Mouse (Mus musculus) limb, embryonic 12.5 days (tissue): ENCODE measurements around the gene Abcb10. TPM values are rescaled to one million over a fixed set of nuclear protein-coding genes. Genes with fewer than 3 reads are reported as not detected.

Experiments used
- ATAC-seq: fragments of 200-750 bp; cut with Nextera tagmentation; 2 replicates; pipeline ENCODE4 v1.8.0; 2017; ENCODE audit warnings: low read depth, moderate TSS enrichment; ENCODE audit not compliant: insufficient number of reproducible peaks, insufficient read depth, low FRiP score, low TSS enrichment
- H3K27ac ChIP-seq: fragments of 300-500 bp; sonication (generic); 2 replicates; pipeline ENCODE4 v1.5.1; 2016; ENCODE audit warnings: mild to moderate bottlenecking, moderate library complexity
- H3K27me3 ChIP-seq: fragments of 300-500 bp; sonication (generic); 2 replicates; pipeline ENCODE4 v1.6.1; 2016; ENCODE audit warnings: mild to moderate bottlenecking, moderate library complexity
- H3K36me3 ChIP-seq: fragments of 300-500 bp; sonication (generic); 2 replicates; pipeline ENCODE4 v1.6.1; 2016; ENCODE audit warnings: mild to moderate bottlenecking, moderate library complexity
- H3K4me1 ChIP-seq: fragments of 300-500 bp; sonication (generic); replicated peaks from 2 replicates; pipeline ENCODE4 v1.6.1; 2016
- H3K4me2 ChIP-seq: fragments of 300-500 bp; sonication (generic); 2 replicates; pipeline ENCODE4 v1.6.1; 2016; ENCODE audit warnings: mild to moderate bottlenecking, moderate library complexity
- H3K4me3 ChIP-seq: fragments of 300-500 bp; sonication (generic); replicated peaks from 2 replicates; pipeline ENCODE4 v1.5.1; 2016; ENCODE audit warnings: mild to moderate bottlenecking
- H3K9ac ChIP-seq: fragments of 300-500 bp; sonication (generic); replicated peaks from 2 replicates; pipeline ENCODE4 v1.6.1; 2016; ENCODE audit warnings: mild to moderate bottlenecking, moderate library complexity
- H3K9me3 ChIP-seq: fragments of 300-500 bp; sonication (generic); 2 replicates; pipeline ENCODE4 v1.6.1; 2016; ENCODE audit warnings: mild to moderate bottlenecking, moderate library complexity
- WGBS: fragments of 180-500 bp; shearing (Covaris S2); methylation state at CpG from one replicate; pipeline ENCODE4 v1.1.7; 2016; 5-methylcytosine and 5-hydroxymethylcytosine counted together
- polyA plus RNA-seq: library from polyadenylated mRNA; unstranded; fragments of >200 nt; fragmentation: Nextera tagmentation; extraction: Ambion mirVana; gene quantifications from 2 replicates; pipeline ENCODE4 v1.2.1, GENCODE M21; 2016

Abcb10 gene
- polyA plus RNA-seq, 1 experiment from 2014 or later = 21.6 TPM

DNA sequence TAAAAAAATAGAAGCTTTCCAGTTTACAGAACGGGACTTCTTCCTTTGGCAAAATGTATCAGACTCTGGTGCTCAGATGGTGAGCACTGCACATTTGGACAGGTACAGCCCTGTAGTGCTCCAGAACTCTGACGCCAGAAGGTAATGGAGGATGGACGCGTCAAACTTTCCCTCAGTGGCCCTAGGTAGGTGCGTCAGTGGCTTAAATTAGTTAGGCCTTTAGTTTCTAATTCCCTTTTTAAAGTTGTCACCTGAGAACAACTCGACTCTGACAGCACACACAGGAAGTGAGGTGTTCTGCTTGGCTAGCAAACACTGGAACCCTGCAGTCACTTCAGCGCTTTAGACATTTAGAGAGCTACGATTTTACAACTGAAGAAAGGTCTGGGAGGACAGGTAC is 29.2 kb downstream of the Abcb10 start:
- H3K27ac ChIP-seq = no peak overlapping the region
- peaks cover 49% of the 10 kb centered on the region for H3K36me3 ChIP-seq
- 85% methylated on average over 8 of the region's 8 CpGs for WGBS
- H3K9ac ChIP-seq = no peak overlapping the region
- H3K9me3 ChIP-seq = no peaks in the 10 kb centered on the region
- peaks cover 6% of the 10 kb centered on the region; the same call in 1 of the 2 replicates for H3K4me1 ChIP-seq
- no peak overlapping the region for H3K4me3 ChIP-seq
- no peaks in the 10 kb centered on the region for H3K27me3 ChIP-seq
- H3K4me2 ChIP-seq = no peak overlapping the region
- ATAC-seq = no peak

DNA sequence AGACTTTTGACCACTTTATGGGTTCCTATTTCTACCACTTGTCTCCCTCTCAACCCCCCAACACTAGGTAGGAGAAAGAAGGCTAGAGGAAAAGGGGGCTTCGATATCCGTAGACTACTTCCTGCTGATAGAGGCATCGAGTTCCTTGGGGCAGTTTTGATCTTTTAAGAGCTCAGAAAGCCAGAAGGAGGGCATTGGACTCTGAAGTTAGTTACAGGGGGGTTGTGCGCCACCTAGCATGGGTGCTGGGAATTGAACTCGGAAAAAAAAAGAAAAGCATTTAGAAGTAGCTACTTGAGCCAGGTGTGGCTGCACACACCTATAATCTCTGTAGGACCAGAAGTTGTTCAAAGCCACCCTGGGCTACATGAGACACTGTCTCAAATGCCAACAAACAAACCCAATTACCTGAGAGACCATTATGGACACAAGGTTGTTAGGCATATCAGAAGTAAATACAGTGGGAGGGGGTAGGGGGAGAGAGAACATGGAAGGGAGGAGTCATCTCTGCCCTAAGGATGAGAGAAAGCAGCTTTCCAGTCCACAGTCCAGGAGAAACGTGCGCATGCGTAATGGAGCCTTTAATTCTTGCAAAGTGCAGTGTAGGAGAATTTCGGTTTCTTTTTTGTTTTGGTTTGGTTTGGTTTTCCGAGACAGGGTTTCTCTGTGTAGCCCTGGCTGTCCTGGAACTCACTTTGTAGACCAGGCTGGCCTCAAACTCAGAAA is 32.7 kb downstream of the Abcb10 start:
- H3K27ac ChIP-seq = no peak overlapping the region
- peaks cover 13% of the 10 kb centered on the region for H3K4me1 ChIP-seq
- 31% methylated on average over 10 of the region's 10 CpGs for WGBS
- H3K4me3 ChIP-seq = peak overlapping the region; percentile 96
- no peaks in the 10 kb centered on the region for H3K27me3 ChIP-seq
- H3K9me3 ChIP-seq = no peaks in the 10 kb centered on the region
- ATAC-seq = no peak
- H3K9ac ChIP-seq = peak overlapping the region; percentile 84
- peaks cover 41% of the 10 kb centered on the region for H3K36me3 ChIP-seq
- peak overlapping the region; percentile 96 for H3K4me2 ChIP-seq

DNA sequence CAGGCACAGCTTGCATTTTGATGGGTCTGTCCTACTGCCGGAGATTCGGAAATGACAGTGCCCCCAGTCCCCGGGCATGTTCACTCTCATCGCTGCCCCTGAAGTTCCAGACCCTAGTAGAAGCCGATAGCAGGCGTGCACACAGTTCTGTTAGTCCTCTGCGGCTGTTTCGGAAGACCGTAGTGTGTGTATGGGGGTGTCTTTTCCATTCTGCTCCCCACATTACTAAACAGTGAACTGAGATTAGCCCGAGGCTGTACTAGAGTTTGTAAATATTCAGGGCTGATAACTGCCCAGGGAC is 33.3 kb downstream of the Abcb10 start:
- Histone ChIP-seq H3K36me3 (peaks cover 42% of the 10 kb centered on the region), H3K4me2 (peak overlapping the region; percentile 96), H3K4me3 (peak overlapping the region; percentile 96), H3K9ac (peak overlapping the region; percentile 84), H3K4me1 (peaks cover 13% of the 10 kb centered on the region), H3K27ac (peak overlapping the region; percentile 86), H3K27me3 (no peaks in the 10 kb centered on the region), H3K9me3 (no peaks in the 10 kb centered on the region)
- 4% methylated on average over 10 of the region's 10 CpGs for WGBS
- ATAC-seq = peak; percentile 40; the same call in 1 of the 2 replicates

DNA sequence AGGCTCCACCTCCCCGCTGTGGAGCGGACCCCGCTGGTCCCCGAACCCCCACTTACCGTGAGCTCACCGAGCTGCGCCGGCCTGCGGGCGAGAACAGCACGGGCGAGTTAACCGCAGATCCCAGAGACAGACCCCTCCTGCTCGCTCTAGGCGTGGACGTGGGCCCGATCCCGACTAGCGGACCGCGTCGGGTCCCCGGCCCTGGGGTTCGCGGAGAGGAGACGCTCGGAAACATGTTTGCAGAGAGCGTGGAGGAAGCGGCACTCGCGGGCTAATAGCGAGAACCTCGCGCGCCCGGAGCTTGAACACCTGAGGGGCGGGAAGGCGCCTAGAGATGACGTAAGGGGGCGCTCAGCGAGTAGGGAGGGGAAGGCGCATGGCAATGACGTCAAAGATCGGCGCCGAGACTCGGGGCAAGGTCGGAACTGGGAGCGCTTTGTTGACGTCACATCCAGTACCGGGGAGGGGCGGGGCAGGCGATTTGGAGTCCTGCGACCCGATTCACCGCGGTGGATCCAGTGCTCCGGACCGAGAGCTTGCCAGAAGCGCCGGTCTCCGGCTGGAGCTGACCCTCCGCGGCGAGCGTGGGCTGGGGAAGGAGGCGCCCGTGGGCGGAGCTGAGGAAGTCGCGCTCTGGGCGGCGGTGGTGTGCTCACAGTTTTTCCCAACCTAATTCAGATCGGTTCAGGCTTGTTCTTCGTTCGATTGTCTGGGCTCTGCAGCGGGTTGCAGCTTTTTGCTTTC is 33.8 kb downstream of the Abcb10 start, which contains the start of gene Nup133:
TSS of gene Nup133 (minus strand) at position 324 of the 744 bp plus-strand sequence.
- H3K9me3 ChIP-seq = no peaks in the 10 kb centered on the region
- H3K27me3 ChIP-seq = no peaks in the 10 kb centered on the region
- ATAC-seq = peak; percentile 70
- H3K36me3 ChIP-seq = peaks cover 40% of the 10 kb centered on the region
- H3K4me3 ChIP-seq = peak within 1 kb of the TSS; percentile 96
- peak within 1 kb of the TSS; percentile 84 for H3K9ac ChIP-seq
- H3K4me2 ChIP-seq = peak within 1 kb of the TSS; percentile 96
- peaks cover 13% of the 10 kb centered on the region for H3K4me1 ChIP-seq
- under 1% methylated on average over 77 of the region's 77 CpGs for WGBS
- peak within 1 kb of the TSS; percentile 86 for H3K27ac ChIP-seq

DNA sequence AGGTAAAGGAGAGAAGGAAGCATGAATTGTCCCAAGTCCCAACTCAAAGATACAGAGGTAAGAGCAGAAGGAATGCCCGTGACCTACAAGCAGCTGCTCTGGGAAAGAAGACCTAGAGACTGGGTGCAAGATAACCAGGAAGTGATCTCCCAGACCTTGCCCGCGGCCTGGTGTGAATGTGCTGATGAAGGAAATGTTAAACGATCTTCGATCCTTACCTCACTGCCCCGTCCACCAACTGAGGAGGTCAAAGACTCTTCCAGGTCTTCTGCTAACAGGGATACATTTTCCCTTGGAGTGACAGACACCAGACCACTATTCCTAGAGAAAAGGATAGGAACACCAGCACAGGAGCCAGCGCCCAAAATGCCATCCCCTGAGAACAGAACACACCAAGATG is 53.9 kb downstream of the Abcb10 start:
- ATAC-seq = no peak
- Histone ChIP-seq H3K4me3 (no peak overlapping the region), H3K9me3 (no peaks in the 10 kb centered on the region), H3K27ac (no peak overlapping the region), H3K4me2 (no peak overlapping the region), H3K27me3 (no peaks in the 10 kb centered on the region), H3K4me1 (no peaks in the 10 kb centered on the region), H3K9ac (no peak overlapping the region), H3K36me3 (peaks cover 81% of the 10 kb centered on the region)
- 96% methylated on average over 7 of the region's 7 CpGs for WGBS

DNA sequence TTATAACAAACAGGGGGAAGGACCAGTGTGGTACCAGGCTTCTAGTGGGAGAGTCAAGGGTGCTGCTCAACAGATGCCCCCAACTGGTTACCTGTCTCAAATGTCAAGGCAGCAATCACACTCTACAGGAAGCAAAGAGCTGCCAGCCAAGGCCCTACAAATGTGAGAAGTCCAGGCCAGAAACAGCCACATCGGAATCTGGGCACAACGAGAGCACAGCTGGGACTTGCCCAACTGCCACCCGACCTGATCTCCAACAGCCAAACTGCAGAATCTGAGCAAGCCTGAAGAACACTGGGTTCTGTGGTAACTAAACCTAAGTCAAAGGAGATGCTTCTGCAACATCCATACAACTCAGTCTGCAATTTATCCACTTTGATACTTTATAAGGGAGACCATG is 57.3 kb downstream of the Abcb10 start:
- Histone ChIP-seq H3K4me2 (no peak overlapping the region), H3K36me3 (peaks cover 90% of the 10 kb centered on the region), H3K4me1 (no peaks in the 10 kb centered on the region), H3K4me3 (no peak overlapping the region), H3K27ac (no peak overlapping the region), H3K9ac (no peak overlapping the region), H3K27me3 (no peaks in the 10 kb centered on the region), H3K9me3 (no peaks in the 10 kb centered on the region)
- no peak for ATAC-seq
- 90% methylated on average over 3 of the region's 3 CpGs for WGBS

DNA sequence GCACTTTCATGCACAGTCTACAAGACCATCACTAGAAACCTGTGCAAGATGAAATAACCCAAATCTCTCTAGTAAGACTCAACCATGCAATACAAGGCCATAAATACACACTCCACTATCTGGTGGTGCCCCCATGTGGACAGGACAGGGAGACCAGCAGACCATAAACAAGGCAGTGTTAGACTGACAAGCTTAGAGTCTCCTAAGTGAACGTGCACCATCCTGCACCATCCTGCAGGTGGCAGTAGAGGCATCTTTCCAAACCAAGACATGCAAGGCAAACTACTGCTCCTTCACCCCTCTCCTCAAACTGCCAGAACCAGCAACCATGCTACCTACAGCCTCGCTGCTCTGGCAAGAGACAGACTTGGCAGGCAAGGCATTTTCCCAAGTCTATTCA is 58.2 kb downstream of the Abcb10 start:
- no peaks in the 10 kb centered on the region for H3K27me3 ChIP-seq
- 0 out of 2 replicates have a peak, but pooled peaks have one; percentile 37 for ATAC-seq
- H3K9me3 ChIP-seq = no peaks in the 10 kb centered on the region
- peaks cover 90% of the 10 kb centered on the region for H3K36me3 ChIP-seq
- no peak overlapping the region for H3K27ac ChIP-seq
- no peak overlapping the region for H3K9ac ChIP-seq
- no peaks in the 10 kb centered on the region for H3K4me1 ChIP-seq
- no peak overlapping the region for H3K4me2 ChIP-seq
- H3K4me3 ChIP-seq = no peak overlapping the region
- WGBS = 23% methylated on average over 2 of the region's 2 CpGs

DNA sequence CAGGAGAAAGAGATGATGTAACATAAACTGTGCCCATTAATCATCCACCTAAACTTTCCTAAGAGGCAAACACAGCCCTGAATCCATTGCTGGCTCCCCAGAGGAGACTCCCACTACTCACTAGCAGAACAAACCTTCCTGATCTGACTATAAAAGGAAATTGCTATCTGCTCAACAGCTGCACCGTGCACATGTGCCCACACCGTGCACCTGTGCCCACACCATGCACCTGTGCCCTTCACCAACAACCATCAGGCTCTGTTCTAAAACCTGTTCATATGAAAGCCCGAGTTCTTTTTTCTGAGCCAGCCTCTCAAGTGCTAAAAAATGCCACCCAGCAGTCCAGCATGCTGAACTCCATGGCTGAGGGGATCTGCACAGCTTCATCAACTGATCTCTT is 68.3 kb downstream of the Abcb10 start:
- 95% methylated on average over 3 of the region's 3 CpGs for WGBS
- Histone ChIP-seq H3K4me2 (no peak overlapping the region), H3K36me3 (peaks cover 98% of the 10 kb centered on the region), H3K27me3 (no peaks in the 10 kb centered on the region), H3K9ac (no peak overlapping the region), H3K4me1 (no peaks in the 10 kb centered on the region), H3K9me3 (no peaks in the 10 kb centered on the region), H3K4me3 (no peak overlapping the region), H3K27ac (no peak overlapping the region)
- no peak for ATAC-seq

DNA sequence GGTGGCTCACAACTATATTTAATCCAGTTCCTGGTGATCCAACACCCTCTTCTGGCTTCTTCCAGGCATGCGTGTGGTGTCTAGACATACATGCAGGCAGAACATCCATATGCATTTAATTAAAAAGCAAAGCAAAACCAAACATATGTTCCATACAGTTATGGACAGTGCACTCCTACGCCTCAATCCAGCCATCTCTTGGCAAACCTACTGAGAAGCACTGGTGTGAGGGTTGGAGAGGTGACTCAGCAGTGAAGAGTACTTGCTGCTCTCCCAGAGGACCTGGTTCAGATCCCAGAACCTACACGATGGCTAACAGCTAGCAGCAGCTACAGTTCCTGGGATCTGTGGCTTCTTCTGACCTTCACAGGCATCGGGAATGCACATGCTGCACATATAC is 70.7 kb downstream of the Abcb10 start:
- no peaks in the 10 kb centered on the region for H3K4me1 ChIP-seq
- peaks cover 98% of the 10 kb centered on the region for H3K36me3 ChIP-seq
- no peak overlapping the region for H3K4me3 ChIP-seq
- no peak for ATAC-seq
- no peak overlapping the region for H3K4me2 ChIP-seq
- H3K27me3 ChIP-seq = no peaks in the 10 kb centered on the region
- 84% methylated on average over 4 of the region's 4 CpGs for WGBS
- no peak overlapping the region for H3K9ac ChIP-seq
- H3K9me3 ChIP-seq = no peaks in the 10 kb centered on the region
- no peak overlapping the region for H3K27ac ChIP-seq

DNA sequence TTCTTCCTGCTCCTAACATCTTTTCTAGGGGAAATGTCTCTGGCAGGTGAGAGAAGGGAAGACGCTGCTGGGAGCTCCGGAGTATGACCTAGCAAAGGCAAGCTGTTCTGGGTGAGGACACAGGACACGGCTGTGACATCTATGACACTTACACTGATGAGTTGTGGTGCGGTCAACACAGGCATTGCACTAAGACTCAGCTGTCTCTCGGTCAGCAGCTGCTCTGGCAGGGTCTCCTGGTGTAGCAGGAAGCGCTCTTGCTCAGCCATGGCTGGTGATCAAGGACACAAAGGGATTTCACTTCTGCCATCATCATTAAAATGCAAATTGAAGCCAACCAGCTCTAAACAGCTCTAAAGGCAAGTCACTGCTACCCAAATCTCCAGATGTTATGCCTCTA is 75.3 kb downstream of the Abcb10 start:
- Histone ChIP-seq H3K36me3 (peaks cover 96% of the 10 kb centered on the region), H3K4me1 (no peaks in the 10 kb centered on the region), H3K27ac (no peak overlapping the region), H3K4me3 (no peak overlapping the region), H3K9ac (no peak overlapping the region), H3K9me3 (no peaks in the 10 kb centered on the region), H3K4me2 (no peak overlapping the region), H3K27me3 (no peaks in the 10 kb centered on the region)
- ATAC-seq = no peak
- WGBS = 94% methylated on average over 6 of the region's 6 CpGs

DNA sequence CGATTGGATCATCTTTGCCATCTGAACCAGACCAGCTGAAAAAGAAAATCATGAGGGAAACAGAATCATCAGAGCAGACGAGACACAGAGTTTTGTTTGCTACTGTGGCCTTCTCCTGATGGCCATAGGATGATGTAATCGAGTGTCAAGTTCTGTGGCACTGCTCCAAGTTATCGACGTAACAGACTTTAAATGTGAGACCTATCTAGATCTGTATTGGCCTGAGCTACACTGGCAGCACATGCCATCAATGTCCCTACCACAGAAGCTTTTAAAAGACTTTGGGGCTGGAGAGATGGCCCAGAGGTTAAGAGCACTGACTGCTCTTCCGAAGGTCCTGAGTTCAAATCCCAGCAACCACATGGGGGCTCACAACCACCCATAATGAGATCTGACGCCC is 80.3 kb downstream of the Abcb10 start:
- peaks cover 87% of the 10 kb centered on the region for H3K36me3 ChIP-seq
- no peak overlapping the region for H3K4me3 ChIP-seq
- no peaks in the 10 kb centered on the region; the same call in 1 of the 2 replicates for H3K27me3 ChIP-seq
- H3K4me2 ChIP-seq = no peak overlapping the region
- WGBS = 89% methylated on average over 7 of the region's 7 CpGs
- H3K9me3 ChIP-seq = no peaks in the 10 kb centered on the region
- ATAC-seq = no peak
- no peaks in the 10 kb centered on the region for H3K4me1 ChIP-seq
- H3K9ac ChIP-seq = no peak overlapping the region
- no peak overlapping the region for H3K27ac ChIP-seq
